Mouse (Mus musculus): ENCODE results near the gene Hoxc12. TPM values are rescaled to one million over a fixed set of nuclear protein-coding genes. Genes with fewer than 3 reads are reported as not detected.

Gene Hoxc12
- total and polyA plus RNA-seq, 3 experiments: not detected

GRCm38 (mm10) chr15:102921053-102922011 lies 15.2 kb upstream of the Hoxc12 start, which contains the start of gene Hoxc13:
Hoxc13 (plus strand) TSS chr15:102921103.
- DNase-seq: no peak
- TF ChIP-seq EP300 (IDR thresholded peaks at IDR 0.05; ENCODE audit: insufficient read depth, low read depth, low read length) (no peak), CTCF (IDR thresholded peaks at IDR 0.05) (no peak), POLR2A (IDR thresholded peaks at IDR 0.05; ENCODE audit: insufficient read depth, low read depth, low read length) (no peak)

GRCm38 (mm10) chr15:102922012-102922362 lies 14.6 kb upstream of the Hoxc12 start:
- DNase-seq: no peak
- Histone ChIP-seq H3K9ac (ENCODE audit: low read depth, low read length) (no peak overlapping the region), H3K27ac (no peak overlapping the region), H3K4me1 (ENCODE audit: control insufficient read depth, insufficient read depth, low read length) (no peaks in the 10 kb centered on the region), H3K36me3 (ENCODE audit: control insufficient read depth, insufficient read depth, low read length) (no peaks in the 10 kb centered on the region), H3K4me3 (no peak overlapping the region), H3K27me3 (ENCODE audit: control insufficient read depth, insufficient read depth, low read length) (peaks cover 34% of the 10 kb centered on the region), H3K79me2 (replicated peaks; ENCODE audit: control insufficient read depth, insufficient read depth, low read length) (no peaks in the 10 kb centered on the region)
- intact Hi-C loops (cut with DNase I): no loop called here
- TF ChIP-seq CTCF (IDR thresholded peaks at IDR 0.05): no peak
- no peak for TF ChIP-seq EP300 (IDR thresholded peaks at IDR 0.05; ENCODE audit: insufficient read depth, low read depth, low read length)
- TF ChIP-seq POLR2A (IDR thresholded peaks at IDR 0.05; ENCODE audit: insufficient read depth, low read depth, low read length): no peak
- WGBS: 2% methylated on average over 24 of the region's 24 CpGs

More at GRCm38 (mm10) chr15:102921053-102922011, 15.2 kb upstream of the Hoxc12 start, which contains the start of gene Hoxc13:
- Histone ChIP-seq H3K27ac (no peak within 1 kb of the TSS), H3K79me2 (replicated peaks; ENCODE audit: control insufficient read depth, insufficient read depth, low read length) (no peaks in the 10 kb centered on the region), H3K9ac (ENCODE audit: low read depth, low read length) (no peak within 1 kb of the TSS), H3K4me3 (no peak within 1 kb of the TSS), H3K4me1 (ENCODE audit: control insufficient read depth, insufficient read depth, low read length) (no peaks in the 10 kb centered on the region), H3K27me3 (ENCODE audit: control insufficient read depth, insufficient read depth, low read length) (peaks cover 30% of the 10 kb centered on the region), H3K36me3 (ENCODE audit: control insufficient read depth, insufficient read depth, low read length) (no peaks in the 10 kb centered on the region)
- intact Hi-C loops (cut with DNase I): no loop called here
- 2% methylated on average over 83 of the region's 88 CpGs for WGBS

- peaks cover 33% of the 10 kb centered on the region for H3K27me3 ChIP-seq (ENCODE audit: control insufficient read depth, insufficient read depth, low read length)
- WGBS: 22% methylated on average over 6 of the region's 6 CpGs
- intact Hi-C loops (cut with DNase I): no loop called here
These were observed 13.7 kb upstream of the Hoxc12 start for GRCm38 (mm10) chr15:102922636-102923500.

GRCm38 (mm10) chr15:102927032-102927645 lies 9.4 kb upstream of the Hoxc12 start:
- WGBS: 2% methylated on average over 40 of the region's 40 CpGs
- H3K79me2 ChIP-seq (replicated peaks; ENCODE audit: control insufficient read depth, insufficient read depth, low read length): no peaks in the 10 kb centered on the region
- H3K4me3 ChIP-seq: no peak overlapping the region
- intact Hi-C loops (cut with DNase I): no loop called here
- no peaks in the 10 kb centered on the region for H3K4me1 ChIP-seq (ENCODE audit: control insufficient read depth, insufficient read depth, low read length)
- no peak overlapping the region for H3K27ac ChIP-seq
- no peaks in the 10 kb centered on the region for H3K36me3 ChIP-seq (ENCODE audit: control insufficient read depth, insufficient read depth, low read length)
- TF ChIP-seq POLR2A (IDR thresholded peaks at IDR 0.05; ENCODE audit: insufficient read depth, low read depth, low read length): no peak
- TF ChIP-seq EP300 (IDR thresholded peaks at IDR 0.05; ENCODE audit: insufficient read depth, low read depth, low read length): no peak
- no peak for TF ChIP-seq CTCF (IDR thresholded peaks at IDR 0.05)
- peaks cover 12% of the 10 kb centered on the region for H3K27me3 ChIP-seq (ENCODE audit: control insufficient read depth, insufficient read depth, low read length)
- H3K9ac ChIP-seq (ENCODE audit: low read depth, low read length): no peak overlapping the region
- no peak for DNase-seq

More at GRCm38 (mm10) chr15:102922636-102923500, 13.7 kb upstream of the Hoxc12 start:
- no peak for TF ChIP-seq CTCF (IDR thresholded peaks at IDR 0.05)
- no peak for TF ChIP-seq EP300 (IDR thresholded peaks at IDR 0.05; ENCODE audit: insufficient read depth, low read depth, low read length)
- TF ChIP-seq POLR2A (IDR thresholded peaks at IDR 0.05; ENCODE audit: insufficient read depth, low read depth, low read length): no peak
- H3K36me3 ChIP-seq (ENCODE audit: control insufficient read depth, insufficient read depth, low read length): no peaks in the 10 kb centered on the region
- H3K4me1 ChIP-seq (ENCODE audit: control insufficient read depth, insufficient read depth, low read length): no peaks in the 10 kb centered on the region
- no peak overlapping the region for H3K27ac ChIP-seq
- no peak overlapping the region for H3K9ac ChIP-seq (ENCODE audit: low read depth, low read length)
- no peak overlapping the region for H3K4me3 ChIP-seq
- DNase-seq: no peak
- H3K79me2 ChIP-seq (replicated peaks; ENCODE audit: control insufficient read depth, insufficient read depth, low read length): no peaks in the 10 kb centered on the region

- intact Hi-C loops (cut with DNase I): no loop called here
- 1% methylated on average over 23 of the region's 23 CpGs for WGBS
- Histone ChIP-seq H3K27ac (no peak overlapping the region), H3K4me3 (no peak overlapping the region), H3K36me3 (ENCODE audit: control insufficient read depth, insufficient read depth, low read length) (no peaks in the 10 kb centered on the region), H3K79me2 (replicated peaks; ENCODE audit: control insufficient read depth, insufficient read depth, low read length) (no peaks in the 10 kb centered on the region), H3K9ac (ENCODE audit: low read depth, low read length) (no peak overlapping the region), H3K27me3 (ENCODE audit: control insufficient read depth, insufficient read depth, low read length) (peaks cover 24% of the 10 kb centered on the region), H3K4me1 (ENCODE audit: control insufficient read depth, insufficient read depth, low read length) (no peaks in the 10 kb centered on the region)
- no peak for DNase-seq
- TF ChIP-seq EP300 (IDR thresholded peaks at IDR 0.05; ENCODE audit: insufficient read depth, low read depth, low read length) (no peak), POLR2A (IDR thresholded peaks at IDR 0.05; ENCODE audit: insufficient read depth, low read depth, low read length) (no peak), CTCF (IDR thresholded peaks at IDR 0.05) (no peak)
These were observed 4.7 kb upstream of the Hoxc12 start for GRCm38 (mm10) chr15:102931706-102932358.
